Mouse (Mus musculus): ENCODE measurements around the gene March9.

- TF ChIP-seq POLR2A (IDR thresholded peaks at IDR 0.05; ENCODE audit: low read depth, low read length) (no peak), CTCF (conservative IDR thresholded peaks at IDR 0.05; ENCODE audit: insufficient read depth, insufficient read length, low read depth, low read length) (no peak)
Observed at GRCm38 (mm10) chr10:127061085-127061484, 1.1 kb upstream of the March9 start.
